Mouse (Mus musculus) embryonic fibroblast, embryonic 13.5 days (primary cell): ENCODE data around the gene Idi1.

Source experiments
- CTCF ChIP-seq: IDR thresholded peaks from 2 replicates; pipeline ENCODE4 v1.5.1; 2011; ENCODE audit warnings: mild to moderate bottlenecking, control low read depth, low read length, moderate library complexity, borderline replicate concordance; ENCODE audit not compliant: insufficient read depth
- POLR2A ChIP-seq: IDR thresholded peaks from 2 replicates; pipeline ENCODE4 v1.6.1; 2011; ENCODE audit warnings: low read depth, mild to moderate bottlenecking, control low read depth, low read length, moderate library complexity

DNA sequence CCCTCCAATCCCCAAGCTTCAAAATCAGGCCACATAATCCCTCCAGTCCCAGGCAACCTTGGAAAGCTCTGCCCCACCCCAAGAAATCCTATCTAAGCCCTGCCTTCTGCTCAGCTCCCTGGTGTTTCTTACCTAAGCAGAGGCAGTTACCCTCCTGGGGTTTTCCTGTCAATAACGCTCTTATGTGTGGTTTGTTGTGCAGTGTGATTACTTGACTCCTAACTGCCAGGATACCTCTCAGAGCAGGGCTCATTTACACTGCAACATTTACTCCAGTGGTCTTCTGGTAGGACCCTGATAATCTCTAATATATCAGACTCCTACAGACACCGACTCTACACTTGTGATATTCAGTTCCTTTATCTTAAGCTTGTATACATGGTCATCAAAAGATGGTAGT, 48.2 kb downstream of the Idi1 start:
- TF ChIP-seq POLR2A (no peak), CTCF (no peak)
